Mouse (Mus musculus): ENCODE results near the gene Slc38a11.

GRCm38 (mm10) chr2:65321998-65322754 is 41.7 kb downstream of the Slc38a11 start:
- no peak for TF ChIP-seq CTCF (conservative IDR thresholded peaks at IDR 0.05; ENCODE audit: insufficient read depth, insufficient read length, low read depth, low read length)
- TF ChIP-seq POLR2A (IDR thresholded peaks at IDR 0.05; ENCODE audit: low read depth, low read length): no peak

All from kidney, adult 2 months (tissue).